Mouse (Mus musculus): ENCODE measurements around the gene Egfl7.

DNA sequence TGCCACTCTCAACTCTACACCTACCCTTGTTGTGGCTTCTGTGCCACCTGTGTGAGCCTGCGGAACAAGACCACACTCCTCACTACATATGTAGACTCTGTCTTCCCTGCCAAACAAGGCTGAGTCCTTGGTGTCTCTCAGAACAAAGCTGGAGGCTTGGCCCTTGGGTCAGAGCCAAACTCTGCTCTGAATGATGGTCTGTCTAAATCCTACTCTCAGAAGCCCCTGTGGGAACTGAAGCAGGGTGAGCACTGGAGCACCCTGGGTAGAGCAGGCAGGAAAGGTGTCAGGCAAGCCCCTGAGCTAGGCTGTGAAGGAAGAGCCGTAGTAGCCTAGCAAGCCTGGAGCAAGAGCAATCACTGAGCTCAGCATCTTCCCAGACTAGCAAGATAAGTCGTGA, 29.6 kb upstream of the Egfl7 start:
- TF ChIP-seq CTCF (IDR thresholded peaks at IDR 0.05; ENCODE audit: extremely low read depth, insufficient read length, insufficient replicate concordance, low read depth, low read length) (no peak), POLR2A (IDR thresholded peaks at IDR 0.05; ENCODE audit: low read depth, low read length) (no peak)

All from small intestine, adult 2 months (tissue).